Comparison of ENCODE assay signal across 33 mouse cellular contexts in genomic region chr13:75823201-75823600, GRCm38 (mm10). TPM values are rescaled to one million over a fixed set of nuclear protein-coding genes. Genes with fewer than 3 reads are reported as not detected.
DNase-seq lines count a peak whose midpoint lies in the region; ATAC-seq and TF ChIP-seq lines count a peak whose summit lies in the region.
"Had no signal": no experiment of that assay in that cellular context is flagged by ENCODE, and none has a peak within 500 bp of the region (broad histone marks: within the 10 kb centered on the region; RNA-seq: fewer than 3 reads in every experiment).

No protein-coding gene starts in this region.

- peak overlapping the region; percentile 71 for H3K27ac ChIP-seq in liver, postnatal 0 days (ENCODE audit: low read depth)
- H3K27ac ChIP-seq in macrophage = peak overlapping the region; percentile 58
- H3K27ac ChIP-seq: embryonic facial prominence, embryonic 13.5 days; forebrain, embryonic 10.5 days; lung, embryonic 15.5 days; midbrain, embryonic 15.5 days; neural tube, embryonic 13.5 days; stomach, postnatal 0 days had no signal

- H3K27me3 ChIP-seq in liver, postnatal 0 days (ENCODE audit: insufficient read depth, low read length) = no peaks in the 10 kb centered on the region
- H3K27me3 ChIP-seq: embryonic facial prominence, embryonic 13.5 days; liver, embryonic 15.5 days; lung, embryonic 15.5 days; midbrain, embryonic 15.5 days; neural tube, embryonic 13.5 days had no signal

- H3K9me3 ChIP-seq in liver, postnatal 0 days (ENCODE audit: low read length) = no peaks in the 10 kb centered on the region
- H3K9me3 ChIP-seq: embryonic facial prominence, embryonic 13.5 days; forebrain, embryonic 10.5 days; liver, embryonic 15.5 days; lung, embryonic 15.5 days; midbrain, embryonic 15.5 days; neural tube, embryonic 13.5 days had no signal

- no peaks in the 10 kb centered on the region for H3K36me3 ChIP-seq in liver, postnatal 0 days (replicated peaks; ENCODE audit: insufficient read depth, low read length)
- no peaks in the 10 kb centered on the region for H3K36me3 ChIP-seq in macrophage (ENCODE audit: inconsistent target)
- H3K36me3 ChIP-seq: embryonic facial prominence, embryonic 13.5 days; forebrain, embryonic 10.5 days; liver, embryonic 15.5 days; lung, embryonic 15.5 days; midbrain, embryonic 15.5 days; neural tube, embryonic 13.5 days had no signal

- H3K79me2 ChIP-seq in macrophage (ENCODE audit: inconsistent target) = no peaks in the 10 kb centered on the region

- no peaks in the 10 kb centered on the region; the same call in 1 of the 2 replicates for H3K4me1 ChIP-seq in liver, postnatal 0 days (ENCODE audit: insufficient read depth)
- H3K4me1 ChIP-seq: embryonic facial prominence, embryonic 13.5 days; liver, embryonic 15.5 days; lung, embryonic 15.5 days; midbrain, embryonic 15.5 days; neural tube, embryonic 13.5 days had no signal

- no peak for TF ChIP-seq CTCF in liver, postnatal 0 days (IDR thresholded peaks at IDR 0.05; ENCODE audit: low read depth)

- H3K9ac ChIP-seq in liver, postnatal 0 days (replicated peaks) = no peak overlapping the region
- H3K9ac ChIP-seq: embryonic facial prominence, embryonic 13.5 days; liver, embryonic 15.5 days; lung, embryonic 15.5 days; midbrain, embryonic 15.5 days; neural tube, embryonic 13.5 days had no signal

- H3K4me3 ChIP-seq in liver, postnatal 0 days (ENCODE audit: low read depth, low read length) = no peak overlapping the region
- no peak overlapping the region for H3K4me3 ChIP-seq in macrophage (ENCODE audit: inconsistent target)
- H3K4me3 ChIP-seq: embryonic facial prominence, embryonic 13.5 days; forebrain, embryonic 10.5 days; liver, embryonic 15.5 days; lung, embryonic 15.5 days; midbrain, embryonic 15.5 days; myocyte; neural tube, embryonic 13.5 days had no signal

- no peak for TF ChIP-seq EP300 in liver, postnatal 0 days (IDR thresholded peaks at IDR 0.05; ENCODE audit: low read depth)

- ATAC-seq in liver, postnatal 0 days = 0 out of 2 replicates have a peak, but pooled peaks have one; percentile 38
- ATAC-seq: activated CD4-positive, CD25-positive, alpha-beta regulatory T cell, adult 4 months; CD4-positive, CD25-positive, alpha-beta regulatory T cell, adult 4 months; forebrain, embryonic 16.5 days; intestine, embryonic 16.5 days; midbrain, embryonic 15.5 days had no signal

- H3K4me2 ChIP-seq in liver, postnatal 0 days (ENCODE audit: low read depth, low read length) = no peak overlapping the region
- H3K4me2 ChIP-seq: embryonic facial prominence, embryonic 13.5 days; liver, embryonic 15.5 days; lung, embryonic 15.5 days; midbrain, embryonic 15.5 days; neural tube, embryonic 13.5 days had no signal

- 72% methylated on average over 8 of the region's 9 CpGs for WGBS in liver, postnatal 0 days (ENCODE audit: insufficient replicate concordance)
- WGBS in macrophage (ENCODE audit: missing documents) = 38% methylated on average over 9 of the region's 9 CpGs

- no peak for DNase-seq in liver, postnatal 0 days
- no peak for DNase-seq in liver
- DNase-seq in MEL-GATA-1-ER (ENCODE audit: extremely low read depth, low read depth) = peak; percentile 53
- DNase-seq in ovary, postnatal 10 days (ENCODE audit: low spot score) = no peak
- no peak for DNase-seq in right cerebral cortex, postnatal 14 days
- DNase-seq in layer of hippocampus, adult 9-11 months = no peak
- DNase-seq: adrenal gland, adult 2 months; adrenal gland, postnatal 36 days; cerebellum, adult 11 months; cerebellum, adult 9-10 months; cerebellum, postnatal 36 days; embryo, embryonic 11 days; kidney, adult 9 months; kidney, postnatal 14 days; lung, postnatal 36 days; retina, postnatal 1 day; right cerebral cortex, postnatal 25 days; spleen, adult 18-20 months; thymus, adult 18-20 months; thymus, postnatal 25 days had no signal

RNA-seq across cellular contexts. Expression of gene Glrx, which starts 16.5 kb away (rescaled TPM):
- polyA plus RNA-seq in liver, postnatal 0 days (2015; fragmentation: Nextera tagmentation; extraction: Ambion mirVana) = 114 and 116 TPM in 2 replicates
- total RNA-seq in macrophage (2018; cell fraction: chromatin; rRNA removed) = 100 to 1,000 TPM in 10 of 26 experiments, 10 to 100 TPM in 16; 11.4 to 269 (median 48.3) TPM
- total RNA-seq in macrophage (2018; cell fraction: cytosol; rRNA removed) = 100 to 1,000 TPM in 13 of 26 experiments, 10 to 100 TPM in 13; 44.1 to 616 (median 232) TPM
- total RNA-seq in macrophage (2018; cell fraction: nucleus; rRNA removed) = 100 to 1,000 TPM in 14 of 26 experiments, 10 to 100 TPM in 12; 12.8 to 350 (median 131) TPM
- polyA plus RNA-seq in macrophage (2018) = 88.5 to 399 TPM (median 89.8 TPM) in 3 replicates
